ENCODE assay signal across 8 mouse cellular contexts in the genomic region with DNA sequence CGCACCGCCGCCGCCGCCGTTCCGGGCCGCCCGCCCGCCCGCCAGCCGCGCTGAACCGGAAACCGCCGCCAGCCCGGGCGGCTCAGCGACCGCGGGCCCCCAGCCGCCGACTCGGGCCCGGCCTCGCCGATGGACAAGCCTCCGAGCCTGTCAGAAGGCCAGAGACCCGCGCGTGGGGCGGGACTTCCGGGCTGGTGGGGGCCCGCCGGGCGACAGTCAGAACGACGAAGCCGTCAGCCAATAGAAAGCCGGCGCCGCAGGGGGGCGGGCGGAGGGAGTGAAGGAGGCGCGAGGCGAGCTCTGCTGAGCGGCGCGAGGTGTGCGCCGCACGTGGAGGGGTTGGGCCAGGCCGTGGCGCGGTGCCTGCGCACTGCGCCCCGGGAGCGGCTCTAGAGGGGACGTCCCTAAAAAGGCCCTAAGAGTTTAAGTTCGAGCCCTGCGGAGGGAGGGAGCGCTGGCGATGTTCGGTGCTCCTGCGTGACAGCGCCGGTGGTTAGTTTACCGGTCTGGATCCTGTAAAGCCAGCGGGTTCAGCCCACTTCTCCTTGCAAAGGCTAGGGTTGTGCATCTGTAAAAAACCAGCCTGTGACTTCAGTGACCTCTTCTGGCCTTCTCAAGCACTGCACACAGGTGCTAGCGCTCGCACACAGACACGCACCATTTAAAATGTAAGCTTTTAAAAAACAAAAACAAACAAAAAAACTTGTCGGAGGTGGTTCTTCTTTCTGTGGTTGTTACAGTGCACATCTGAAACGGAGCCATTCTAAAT. TPM values are rescaled to one million over a fixed set of nuclear protein-coding genes. Genes with fewer than 3 reads are reported as not detected.
DNase-seq lines count a peak whose midpoint lies in the region; ATAC-seq and TF ChIP-seq lines count a peak whose summit lies in the region.

A gene (minus strand): TSS at position 53 of the 769 bp plus-strand sequence.

- peak within 1 kb of the TSS; percentile 89 for H3K9ac ChIP-seq in ES-E14 (ENCODE audit: insufficient read depth, low read depth, low read length, poor library complexity, severe bottlenecking)
- peak within 1 kb of the TSS; percentile 97 for H3K9ac ChIP-seq in forebrain, embryonic 15.5 days (replicated peaks)

- peak; percentile 98 for ATAC-seq in forebrain, embryonic 15.5 days (replicated peaks)
- ATAC-seq in neutrophil, adult 5-6 weeks (ENCODE audit: extremely low read depth, insufficient number of reproducible peaks, low FRiP score, poor library complexity, severe bottlenecking), result peak; percentile 91

- 3% methylated on average over 74 of the region's 76 CpGs for WGBS in forebrain, embryonic 15.5 days
- 5% methylated on average over 72 of the region's 76 CpGs for WGBS in lung, adult 2 months

- peak within 1 kb of the TSS; percentile 48 for H3K27ac ChIP-seq in ES-E14 (ENCODE audit: insufficient read depth, low read depth, low read length, poor library complexity, severe bottlenecking)
- H3K27ac ChIP-seq in forebrain, embryonic 15.5 days (replicated peaks), result peak within 1 kb of the TSS; percentile 78

- peaks cover 2 to 9% of the 10 kb centered on the region in 2 experiments; a peak in 2 of 4 replicates for H3K4me1 ChIP-seq in ES-E14 (ENCODE audit: control insufficient read depth in 2 of 2, insufficient read depth in 2 of 2, low read length in 2 of 2, poor library complexity in 1 of 2)
- peaks cover 41% of the 10 kb centered on the region for H3K4me1 ChIP-seq in forebrain, embryonic 15.5 days
- H3K4me1 ChIP-seq in lung, adult 2 months (ENCODE audit: control insufficient read depth, insufficient read depth, low read length), result peaks cover 4% of the 10 kb centered on the region; the same call in 1 of the 2 replicates

- H3K4me3 ChIP-seq in ES-E14 (ENCODE audit: insufficient read depth in 1 of 2, low read depth in 1 of 2, low read length in 2 of 2, poor library complexity in 1 of 2, severe bottlenecking in 1 of 2), result peak within 1 kb of the TSS; percentile 81 to 94
- peak within 1 kb of the TSS; percentile 94 for H3K4me3 ChIP-seq in forebrain, embryonic 15.5 days
- peak within 1 kb of the TSS; percentile 77 for H3K4me3 ChIP-seq in lung, adult 2 months (replicated peaks; ENCODE audit: extremely low read depth, low read depth, low read length)

- no peaks in the 10 kb centered on the region for H3K36me3 ChIP-seq in ES-E14 (ENCODE audit: control insufficient read depth, insufficient read depth, low read length, poor library complexity, severe bottlenecking)
- no peaks in the 10 kb centered on the region for H3K36me3 ChIP-seq in forebrain, embryonic 15.5 days

- peak within 1 kb of the TSS; percentile 74 for H3K4me2 ChIP-seq in forebrain, embryonic 15.5 days (replicated peaks)

- no peak for TF ChIP-seq POLR2A in lung, adult 2 months (IDR thresholded peaks at IDR 0.05; ENCODE audit: borderline replicate concordance, extremely low read depth, low read depth, low read length)

- no peaks in the 10 kb centered on the region for H3K9me3 ChIP-seq in ES-E14 (ENCODE audit: control insufficient read depth, insufficient read depth, low read depth, low read length)
- no peaks in the 10 kb centered on the region for H3K9me3 ChIP-seq in forebrain, embryonic 15.5 days

- peak; percentile 74 for TF ChIP-seq CTCF in lung, adult 2 months (IDR thresholded peaks at IDR 0.05; ENCODE audit: insufficient read depth, low read length)

- no peaks in the 10 kb centered on the region for H3K27me3 ChIP-seq in forebrain, embryonic 15.5 days

- in situ Hi-C loops in ES-E14 (cut with MboI; ENCODE audit: low sequenced_read_pairs in 2 of 2, unreplicated experiment in 2 of 2), result loop anchor here in 1 of 2 experiments (10.0 kb wide), 1 partner anchor 131 kb away; no protein-coding TSS in a partner anchor

- peak; percentile 97 for DNase-seq in ES-E14 (ENCODE audit: low read depth, low spot score)
- peak; percentile 98 for DNase-seq in cerebellum, adult 11-12 months
- DNase-seq in heart, postnatal 25 days (ENCODE audit: low spot score), result peak; percentile 97
- DNase-seq in layer of hippocampus, adult 18-20 months (ENCODE audit: low spot score in 2 of 2), result peak; percentile 99
- peak; percentile 100 for DNase-seq in lung, adult 2 months
- DNase-seq in thymus, adult 18-20 months, result peak; percentile 98

- intact Hi-C loops in heart, postnatal 25 days (cut with DNase I), result loop anchor here (5.0 kb wide), 1 partner anchor 38 kb away; no protein-coding TSS in a partner anchor

TF ChIP-seq in ES-E14, 5 proteins besides CTCF, POLR2A, EP300 and RAD21:
- TF ChIP-seq ZNF384 (IDR thresholded peaks at IDR 0.05; ENCODE audit: low read depth, low read length), result peak; percentile 85
- TF ChIP-seq ZC3H11A (IDR thresholded peaks at IDR 0.05; ENCODE audit: borderline replicate concordance, low read depth, low read length), result peak; percentile 79
- no peak for TF ChIP-seq MAFK (IDR thresholded peaks at IDR 0.05; ENCODE audit: insufficient read depth, low read depth, low read length)
- 0 out of 2 replicates have a peak, but pooled peaks have one; percentile 6 for TF ChIP-seq CHD2 (IDR thresholded peaks at IDR 0.05; ENCODE audit: low read depth, low read length)
- TF ChIP-seq HCFC1 (IDR thresholded peaks at IDR 0.05; ENCODE audit: borderline replicate concordance, insufficient read depth, low read length), result 0 out of 2 replicates have a peak, but pooled peaks have one; percentile 70

RNA-seq across cellular contexts. Expression of the gene that starts here (rescaled TPM):
- total RNA-seq in ES-E14 (2012; rRNA removed), result 24.6 and 25.9 TPM in 2 replicates
- polyA plus RNA-seq in forebrain, embryonic 15.5 days (2015; fragmentation: Nextera tagmentation; extraction: Ambion mirVana), result 88.4 and 91.1 TPM in 2 replicates
- 10 to 100 TPM; 21.6 to 21.8 TPM for total RNA-seq in heart, postnatal 25 days (2021)
- 10 to 100 TPM; 96.2 to 98.2 TPM for total RNA-seq in layer of hippocampus, adult 18-20 months (2021)
- polyA plus RNA-seq in lung, adult 2 months (2012; rRNA removed), result 58.2 and 59.4 TPM in 2 replicates
- total RNA-seq in neutrophil, adult 5-6 weeks (2017), result 13.0 and 13.8 TPM in 2 replicates

Comparison
In these comparisons a context has a peak if more than half of its experiments do, and no peak if none do; other contexts are left out.
1. Peak in every context shown above with its lines: DNase-seq, ATAC-seq, H3K4me3 ChIP-seq and H3K27ac ChIP-seq.